Mouse (Mus musculus): ENCODE data around the gene Bnc2. TPM values are rescaled to one million over a fixed set of nuclear protein-coding genes. Genes with fewer than 3 reads are reported as not detected.
A peak's percentile ranks its signal among the peaks of the same experiment; 100 is the strongest.

Gene Bnc2
- polyA plus RNA-seq, 1 experiment from 2014 or later, result 9.6 TPM

GRCm38 (mm10) chr4:84623312-84623711 lies 51.8 kb downstream of the Bnc2 start:
- no peak overlapping the region for H3K27ac ChIP-seq
- H3K36me3 ChIP-seq, result no peaks in the 10 kb centered on the region
- no peak overlapping the region for H3K9ac ChIP-seq
- H3K27me3 ChIP-seq (replicated peaks), result no peaks in the 10 kb centered on the region
- no peak overlapping the region for H3K4me2 ChIP-seq (replicated peaks)
- no peak overlapping the region for H3K4me3 ChIP-seq
- H3K9me3 ChIP-seq, result no peaks in the 10 kb centered on the region
- WGBS, result 61% methylated on average over 5 of the region's 5 CpGs
- no peaks in the 10 kb centered on the region for H3K4me1 ChIP-seq
- no peak for ATAC-seq (ENCODE audit: low FRiP score, low read depth)

- Histone ChIP-seq H3K27ac (no peak overlapping the region), H3K4me3 (no peak overlapping the region), H3K9me3 (no peaks in the 10 kb centered on the region), H3K4me2 (replicated peaks) (no peak overlapping the region), H3K27me3 (replicated peaks) (no peaks in the 10 kb centered on the region), H3K36me3 (no peaks in the 10 kb centered on the region), H3K9ac (no peak overlapping the region), H3K4me1 (no peaks in the 10 kb centered on the region)
- WGBS, result 83% methylated on average over 3 of the region's 3 CpGs
- no peak for ATAC-seq (ENCODE audit: low FRiP score, low read depth)
Observed at GRCm38 (mm10) chr4:84621785-84622184, 53.3 kb downstream of the Bnc2 start.

- Histone ChIP-seq H3K27me3 (replicated peaks) (no peaks in the 10 kb centered on the region), H3K4me3 (no peak overlapping the region), H3K27ac (no peak overlapping the region), H3K36me3 (no peaks in the 10 kb centered on the region), H3K4me2 (replicated peaks) (no peak overlapping the region), H3K4me1 (no peaks in the 10 kb centered on the region), H3K9ac (no peak overlapping the region), H3K9me3 (no peaks in the 10 kb centered on the region)
- no peak for ATAC-seq (ENCODE audit: low FRiP score, low read depth)
- 69% methylated on average over 4 of the region's 4 CpGs for WGBS
Observed at GRCm38 (mm10) chr4:84609861-84610260, 65.2 kb downstream of the Bnc2 start.

- H3K4me2 ChIP-seq (replicated peaks), result no peak overlapping the region
- H3K4me3 ChIP-seq, result no peak overlapping the region
- no peaks in the 10 kb centered on the region for H3K4me1 ChIP-seq
- ATAC-seq (ENCODE audit: low FRiP score, low read depth), result no peak
- no peak overlapping the region for H3K9ac ChIP-seq
- no peak overlapping the region for H3K27ac ChIP-seq
- no peaks in the 10 kb centered on the region for H3K9me3 ChIP-seq
- no peaks in the 10 kb centered on the region for H3K36me3 ChIP-seq
- no peaks in the 10 kb centered on the region for H3K27me3 ChIP-seq (replicated peaks)
- 95% methylated on average over 1 of the region's 1 CpGs for WGBS
Observed at GRCm38 (mm10) chr4:84604461-84604860, 70.6 kb downstream of the Bnc2 start.

DNA sequence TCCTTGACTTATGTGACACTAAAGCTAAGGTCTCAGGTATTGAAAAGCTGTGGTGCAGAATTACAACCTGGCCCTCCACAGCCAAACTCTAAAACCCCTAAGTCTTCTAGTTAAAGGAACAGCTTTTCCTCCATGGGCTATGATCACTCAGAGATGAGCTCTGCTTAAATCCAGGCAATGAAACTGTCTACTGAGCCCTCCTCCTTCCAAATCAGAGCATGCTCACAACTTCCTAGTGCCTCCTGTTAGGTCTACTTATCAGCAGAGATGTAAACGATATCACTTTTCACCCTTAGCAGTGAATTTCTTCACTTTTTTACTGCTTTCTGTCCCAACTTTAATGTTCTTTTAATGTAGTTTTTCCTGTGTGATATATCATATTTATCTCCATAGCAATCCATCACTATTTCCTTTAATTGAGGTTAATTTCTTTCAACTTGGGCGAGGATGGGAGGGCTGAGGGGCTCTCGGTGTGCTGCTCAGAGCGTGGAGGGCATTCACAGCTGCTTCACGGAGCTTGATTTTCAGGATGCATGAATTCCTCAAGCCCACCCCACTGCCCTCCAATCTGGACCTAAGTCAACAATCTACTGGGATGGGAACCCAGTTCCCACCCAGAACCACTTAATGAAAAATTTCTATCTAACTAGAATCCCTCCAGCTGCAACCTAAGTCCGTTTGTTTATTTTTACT lies 94.7 kb downstream of the Bnc2 start:
- Histone ChIP-seq H3K9me3 (no peaks in the 10 kb centered on the region), H3K27me3 (replicated peaks) (no peaks in the 10 kb centered on the region), H3K36me3 (no peaks in the 10 kb centered on the region), H3K4me2 (replicated peaks) (no peak overlapping the region), H3K27ac (no peak overlapping the region), H3K4me3 (no peak overlapping the region), H3K9ac (no peak overlapping the region), H3K4me1 (no peaks in the 10 kb centered on the region)
- 73% methylated on average over 6 of the region's 6 CpGs for WGBS
- no peak for ATAC-seq (ENCODE audit: low FRiP score, low read depth)

DNA sequence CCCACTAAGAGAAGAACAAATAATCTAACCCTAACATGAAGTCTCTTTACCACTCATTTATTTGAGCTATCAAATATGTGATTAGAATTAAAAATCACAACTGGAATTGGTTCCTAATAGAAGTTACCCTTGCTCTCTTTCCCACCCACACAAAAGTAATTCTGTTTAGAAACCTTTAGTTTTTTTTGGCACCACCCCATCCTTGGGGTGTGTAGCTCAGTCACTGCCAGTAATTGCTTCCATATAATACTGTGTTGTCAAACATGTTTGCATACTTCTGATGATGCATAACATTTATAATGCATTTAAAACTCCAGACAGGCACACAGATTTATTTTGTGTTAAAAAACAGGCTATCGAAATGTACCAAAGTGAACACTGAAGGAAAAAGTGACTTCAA lies 96.8 kb downstream of the Bnc2 start:
- no peak overlapping the region for H3K9ac ChIP-seq
- H3K4me2 ChIP-seq (replicated peaks), result no peak overlapping the region
- ATAC-seq (ENCODE audit: low FRiP score, low read depth), result no peak
- H3K27me3 ChIP-seq (replicated peaks), result no peaks in the 10 kb centered on the region
- H3K36me3 ChIP-seq, result no peaks in the 10 kb centered on the region
- no peak overlapping the region for H3K4me3 ChIP-seq
- no peaks in the 10 kb centered on the region for H3K4me1 ChIP-seq
- H3K27ac ChIP-seq, result no peak overlapping the region
- no peaks in the 10 kb centered on the region for H3K9me3 ChIP-seq
- 91% methylated on average over 1 of the region's 1 CpGs for WGBS

- 58% methylated on average over 8 of the region's 8 CpGs for WGBS
Observed at GRCm38 (mm10) chr4:84566123-84566522, 109.0 kb downstream of the Bnc2 start.

GRCm38 (mm10) chr4:84545204-84545871 lies 129.7 kb downstream of the Bnc2 start:
- H3K36me3 ChIP-seq, result no peaks in the 10 kb centered on the region
- H3K4me2 ChIP-seq (replicated peaks), result peak overlapping the region; percentile 91
- H3K9me3 ChIP-seq, result no peaks in the 10 kb centered on the region
- H3K4me1 ChIP-seq, result peaks cover 5% of the 10 kb centered on the region
- H3K4me3 ChIP-seq, result peak overlapping the region; percentile 61
- peak overlapping the region; percentile 81 for H3K9ac ChIP-seq
- H3K27ac ChIP-seq, result peak overlapping the region; percentile 76
- under 1% methylated on average over 62 of the region's 62 CpGs for WGBS
- peak; percentile 85 for ATAC-seq (ENCODE audit: low FRiP score, low read depth)
- H3K27me3 ChIP-seq (replicated peaks), result no peaks in the 10 kb centered on the region

More at GRCm38 (mm10) chr4:84566123-84566522, 109.0 kb downstream of the Bnc2 start:
- H3K27ac ChIP-seq, result no peak overlapping the region
- no peaks in the 10 kb centered on the region for H3K9me3 ChIP-seq
- no peak overlapping the region for H3K4me3 ChIP-seq
- no peak overlapping the region for H3K4me2 ChIP-seq (replicated peaks)
- H3K9ac ChIP-seq, result no peak overlapping the region
- H3K36me3 ChIP-seq, result no peaks in the 10 kb centered on the region
- no peaks in the 10 kb centered on the region for H3K27me3 ChIP-seq (replicated peaks)
- ATAC-seq (ENCODE audit: low FRiP score, low read depth), result no peak
- H3K4me1 ChIP-seq, result no peaks in the 10 kb centered on the region

GRCm38 (mm10) chr4:84544646-84545045 lies 130.4 kb downstream of the Bnc2 start:
- 45% methylated on average over 2 of the region's 2 CpGs for WGBS

GRCm38 (mm10) chr4:84540531-84540930 lies 134.5 kb downstream of the Bnc2 start:
- no peak overlapping the region for H3K9ac ChIP-seq
- H3K27ac ChIP-seq, result no peak overlapping the region
- no peak overlapping the region for H3K4me3 ChIP-seq
- H3K4me1 ChIP-seq, result no peaks in the 10 kb centered on the region
- ATAC-seq (ENCODE audit: low FRiP score, low read depth), result no peak
- no peak overlapping the region for H3K4me2 ChIP-seq (replicated peaks)
- no peaks in the 10 kb centered on the region for H3K36me3 ChIP-seq
- 80% methylated on average over 6 of the region's 6 CpGs for WGBS
- no peaks in the 10 kb centered on the region for H3K9me3 ChIP-seq
- H3K27me3 ChIP-seq (replicated peaks), result no peaks in the 10 kb centered on the region

More at GRCm38 (mm10) chr4:84544646-84545045, 130.4 kb downstream of the Bnc2 start:
- peaks cover 5% of the 10 kb centered on the region for H3K4me1 ChIP-seq
- no peak overlapping the region for H3K9ac ChIP-seq
- no peaks in the 10 kb centered on the region for H3K27me3 ChIP-seq (replicated peaks)
- peak overlapping the region; percentile 91 for H3K4me2 ChIP-seq (replicated peaks)
- no peaks in the 10 kb centered on the region for H3K9me3 ChIP-seq
- H3K27ac ChIP-seq, result no peak overlapping the region
- ATAC-seq (ENCODE audit: low FRiP score, low read depth), result no peak
- no peak overlapping the region; the same call in 1 of the 2 replicates for H3K4me3 ChIP-seq
- no peaks in the 10 kb centered on the region for H3K36me3 ChIP-seq

DNA sequence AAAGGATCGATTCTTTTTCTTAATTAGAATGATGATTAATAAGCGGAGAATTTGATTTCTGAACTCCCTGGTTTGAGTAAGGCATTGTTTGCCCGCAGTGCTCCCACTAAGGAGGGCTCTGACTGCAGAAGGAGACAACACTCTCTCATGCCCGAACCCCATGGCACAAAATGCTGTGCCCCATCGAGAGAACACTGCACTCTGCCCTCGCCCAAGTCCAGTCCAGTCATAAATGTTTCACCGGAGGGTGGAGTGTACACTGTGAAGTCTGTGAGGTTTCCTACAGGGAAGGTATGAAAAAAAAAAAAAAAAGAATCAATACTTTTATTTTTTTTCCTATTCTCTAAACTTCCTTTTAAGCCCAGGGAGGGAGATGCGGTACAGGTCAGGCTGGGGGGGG lies 135.7 kb downstream of the Bnc2 start:
- no peak for ATAC-seq (ENCODE audit: low FRiP score, low read depth)
- Histone ChIP-seq H3K27ac (no peak overlapping the region), H3K36me3 (no peaks in the 10 kb centered on the region), H3K9me3 (no peaks in the 10 kb centered on the region), H3K4me2 (replicated peaks) (no peak overlapping the region), H3K4me3 (no peak overlapping the region), H3K4me1 (no peaks in the 10 kb centered on the region), H3K9ac (no peak overlapping the region), H3K27me3 (replicated peaks) (no peaks in the 10 kb centered on the region)
- 80% methylated on average over 8 of the region's 8 CpGs for WGBS

GRCm38 (mm10) chr4:84528886-84529789 lies 145.9 kb downstream of the Bnc2 start:
- Histone ChIP-seq H3K9ac (no peak overlapping the region), H3K9me3 (no peaks in the 10 kb centered on the region), H3K36me3 (no peaks in the 10 kb centered on the region), H3K4me2 (replicated peaks) (no peak overlapping the region), H3K27me3 (replicated peaks) (no peaks in the 10 kb centered on the region), H3K27ac (no peak overlapping the region), H3K4me1 (peaks cover 9% of the 10 kb centered on the region), H3K4me3 (no peak overlapping the region)
- 56% methylated on average over 11 of the region's 11 CpGs for WGBS
- peak; percentile 64; the same call in 1 of the 2 replicates for ATAC-seq (ENCODE audit: low FRiP score, low read depth)
